Mouse (Mus musculus) thymus, postnatal 36 days (tissue): ENCODE results near the gene Cript.
"Not testable (repeated sequence)": the region's sequence is repeated elsewhere in the genome, so short reads cannot be mapped to it uniquely, and the experiment has no call there.

Experiments used
- DNase-seq, 2 experiments: peaks; one replicate each; pipeline ENCODE4 v3.0.0; 2022; ENCODE audit warnings: mixed read lengths in 2 of 2

Gene Cript

GRCm38 (mm10) chr17:87050469-87051175, 25.3 kb downstream of the Cript start:
- DNase-seq, result no peak

DNA sequence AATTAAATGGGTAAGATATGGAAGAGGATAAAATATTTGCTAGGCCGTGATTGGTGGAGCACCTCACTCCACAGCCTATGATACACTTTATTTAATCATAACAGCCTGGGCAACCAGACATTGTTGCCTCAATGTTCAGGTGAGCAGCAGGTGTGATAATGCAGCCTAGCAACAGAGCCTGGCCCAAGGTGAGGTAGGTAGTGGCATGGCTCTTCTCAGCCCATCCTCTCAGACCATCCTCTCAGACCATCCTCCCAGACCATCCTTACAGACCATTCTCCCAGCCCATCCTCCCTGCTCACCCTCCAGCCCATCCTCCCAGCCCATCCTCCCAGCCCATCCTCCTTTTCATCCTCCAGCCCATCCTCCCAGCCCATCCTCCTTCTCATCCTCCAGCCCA, 26.3 kb downstream of the Cript start:
- DNase-seq, result no peak

- DNase-seq, result no peak
Observed at GRCm38 (mm10) chr17:87052432-87052831, 27.1 kb downstream of the Cript start.

- no peak for DNase-seq
Observed at GRCm38 (mm10) chr17:87053921-87054320, 28.6 kb downstream of the Cript start.

- no peak for DNase-seq
Observed at GRCm38 (mm10) chr17:87055051-87055459, 29.7 kb downstream of the Cript start.

DNA sequence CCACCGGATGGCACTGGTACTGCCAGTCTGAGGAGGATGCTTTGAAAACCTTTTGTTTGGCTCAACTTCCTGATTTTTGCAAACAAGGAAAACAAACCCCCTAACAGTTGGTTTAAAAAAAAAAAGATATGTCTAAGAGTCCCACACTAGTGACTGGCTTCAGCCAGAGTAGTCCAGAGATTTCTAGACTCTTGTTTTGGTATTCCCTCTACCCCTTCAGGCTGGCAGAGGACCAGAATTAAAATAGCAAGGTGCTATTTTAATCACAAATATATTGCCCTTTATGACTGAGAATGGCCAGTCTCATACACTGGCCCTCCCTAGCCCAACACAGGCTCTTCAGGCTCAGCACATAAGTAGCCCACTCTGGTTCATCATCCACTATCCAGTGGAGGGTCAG, 30.3 kb downstream of the Cript start:
- DNase-seq, result no peak

- no peak for DNase-seq
Observed at GRCm38 (mm10) chr17:87056761-87057160, 31.4 kb downstream of the Cript start.

DNA sequence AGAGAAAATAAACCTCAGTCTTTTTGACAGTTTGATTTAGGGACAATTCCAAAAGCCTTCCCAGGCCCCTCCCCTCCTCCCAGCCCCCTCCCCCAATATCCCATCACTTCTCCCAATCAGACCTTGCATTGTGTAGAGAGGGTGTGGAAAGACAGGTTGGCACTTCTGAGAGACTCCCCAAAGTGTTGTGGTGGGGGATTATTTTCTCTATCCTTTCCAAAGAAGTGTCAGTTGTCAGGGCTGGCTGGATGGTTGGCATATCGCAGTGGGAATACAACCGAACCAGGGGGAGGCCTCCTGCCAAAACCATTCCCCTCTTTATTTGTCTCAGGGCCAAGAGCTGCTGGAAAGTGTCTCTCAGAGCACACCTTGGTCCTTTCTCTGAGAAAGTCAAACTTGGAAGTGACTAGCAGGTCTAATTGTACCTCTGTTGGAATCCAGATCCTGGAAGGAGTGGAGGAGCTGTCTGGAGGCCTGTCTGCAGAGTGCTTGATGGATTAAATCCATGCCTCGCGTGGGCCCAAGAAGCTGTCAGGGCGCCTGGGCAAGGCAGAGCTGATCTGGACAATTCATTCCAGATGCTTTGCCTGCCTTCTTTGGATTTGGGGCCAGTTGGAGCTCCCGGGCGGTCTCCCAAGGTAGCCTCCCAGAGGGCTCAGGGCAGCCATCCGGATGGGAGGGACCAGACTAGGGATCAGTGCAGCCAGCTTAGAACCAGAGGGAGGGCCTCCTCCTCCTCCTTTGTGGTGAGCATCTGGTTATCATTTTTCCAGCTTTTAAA, 32.3 kb downstream of the Cript start:
- no peak for DNase-seq

- DNase-seq, result no peak
Observed at GRCm38 (mm10) chr17:87062639-87063038, 37.3 kb downstream of the Cript start.

DNA sequence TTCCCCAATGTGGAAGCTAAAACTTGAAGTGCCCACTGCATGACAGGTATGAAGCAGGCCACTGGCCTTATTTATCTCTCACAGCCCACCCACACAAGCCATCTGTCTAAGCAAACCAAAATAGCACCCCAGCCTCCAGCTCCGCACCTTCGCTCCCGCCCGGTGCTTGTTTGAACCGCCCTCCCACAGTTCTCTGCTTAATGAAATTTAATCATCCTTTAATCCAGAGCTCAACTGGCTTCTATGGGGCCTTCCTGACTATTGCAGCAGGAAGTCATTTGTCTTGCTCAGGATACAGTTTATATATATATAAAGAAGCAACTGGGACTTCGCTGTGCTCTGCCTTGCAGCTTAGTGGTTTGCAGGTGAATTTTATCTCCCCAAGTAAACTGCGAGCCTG, 38.1 kb downstream of the Cript start:
- no peak for DNase-seq

GRCm38 (mm10) chr17:87063969-87064368, 38.6 kb downstream of the Cript start:
- peak; percentile 16 to 36 for DNase-seq

- DNase-seq, result no peak
Observed at GRCm38 (mm10) chr17:87068997-87069396, 43.6 kb downstream of the Cript start.

GRCm38 (mm10) chr17:87072183-87072582, 46.8 kb downstream of the Cript start:
- DNase-seq, result not testable (repeated sequence)

- DNase-seq, result no peak
Observed at GRCm38 (mm10) chr17:87072766-87073440, 47.6 kb downstream of the Cript start.

- no peak for DNase-seq
Observed at GRCm38 (mm10) chr17:87073470-87073869, 48.1 kb downstream of the Cript start.

- DNase-seq, result not testable (repeated sequence)
Observed at GRCm38 (mm10) chr17:87078217-87078616, 52.9 kb downstream of the Cript start.

DNA sequence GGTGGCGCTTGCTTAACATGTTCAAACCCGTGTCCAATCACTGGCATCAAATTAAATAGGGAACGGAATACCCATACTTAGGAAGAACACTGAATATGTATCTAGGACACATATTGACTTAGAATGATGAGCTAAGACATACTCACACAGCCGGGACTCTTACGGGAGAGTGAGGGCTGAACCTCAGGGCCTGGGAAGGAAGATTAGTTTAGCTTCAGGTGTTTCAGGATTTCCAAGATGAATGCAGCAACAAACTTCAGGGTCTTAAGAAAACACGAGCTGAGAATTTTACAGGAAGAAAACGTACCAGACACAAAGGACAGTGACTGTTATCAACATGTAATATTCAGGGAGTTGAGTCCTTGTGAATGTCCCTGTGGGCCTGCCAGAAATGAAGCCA, 55.4 kb downstream of the Cript start:
- no peak for DNase-seq

DNA sequence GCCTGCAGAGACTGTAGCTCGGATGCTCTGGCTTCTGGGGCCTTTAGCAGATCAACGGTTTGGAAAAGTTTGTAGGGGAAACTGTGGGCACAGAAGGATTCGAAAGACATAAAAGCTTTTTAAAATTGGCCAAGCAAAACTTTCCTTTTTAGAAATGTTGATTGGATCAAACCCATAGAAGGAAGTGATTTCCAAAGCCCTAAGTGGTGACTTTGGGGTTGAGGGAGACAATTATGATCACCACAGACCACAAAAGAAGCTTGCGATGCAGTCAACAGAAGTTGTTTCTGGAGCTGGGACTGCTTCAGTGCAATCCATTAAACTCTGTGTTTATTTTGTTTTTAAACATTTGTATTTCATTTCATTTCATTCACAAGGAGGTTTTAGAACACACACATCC, 57.2 kb downstream of the Cript start:
- no peak for DNase-seq

DNA sequence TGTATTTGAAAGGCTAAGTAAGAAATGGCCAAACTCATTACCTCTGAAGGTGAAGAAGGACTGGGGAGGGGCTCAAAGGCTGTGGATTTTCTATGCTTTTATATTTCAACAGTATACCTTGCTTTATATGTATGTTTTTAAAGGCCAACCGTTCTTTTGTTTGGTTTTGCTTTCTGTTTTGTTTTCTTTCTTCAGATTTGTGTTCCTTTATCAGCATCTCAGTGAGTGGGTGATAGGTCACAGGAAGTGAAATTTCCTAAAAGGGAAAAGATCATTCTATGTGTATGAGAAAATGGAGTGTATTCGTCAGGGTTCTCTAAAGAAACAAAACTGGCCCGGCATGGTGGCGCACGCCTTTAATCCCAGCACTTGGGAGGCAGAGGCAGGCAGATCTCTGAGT, 58.3 kb downstream of the Cript start:
- DNase-seq, result no peak
